ENCODE assay signal across 22 mouse cellular contexts in genomic region chr5:45491776-45492175, GRCm38 (mm10). TPM values are rescaled to one million over a fixed set of nuclear protein-coding genes. Genes with fewer than 3 reads are reported as not detected.
"Had no signal": no experiment of that assay in that cellular context is flagged by ENCODE, and none has a peak within 500 bp of the region (broad histone marks: within the 10 kb centered on the region; RNA-seq: fewer than 3 reads in every experiment).

No protein-coding gene starts in this region.

- H3K9me3 ChIP-seq: limb, embryonic 12.5 days; limb, embryonic 15.5 days; liver, embryonic 12.5 days; liver, embryonic 15.5 days; midbrain, embryonic 12.5 days had no signal

- H3K4me3 ChIP-seq: layer of hippocampus, adult 2 months; limb, embryonic 12.5 days; limb, embryonic 15.5 days; liver, embryonic 12.5 days; liver, embryonic 15.5 days; midbrain, embryonic 12.5 days had no signal

- H3K4me2 ChIP-seq: limb, embryonic 12.5 days; liver, embryonic 12.5 days had no signal

- ATAC-seq: liver, embryonic 12.5 days had no signal

- DNase-seq: kidney, adult 11 months; kidney, adult 9 months; layer of hippocampus, adult 9-11 months; lung, adult 2 months; lung, postnatal 14 days; lung, postnatal 4 days; thymus, postnatal 25 days had no signal

- H3K9ac ChIP-seq: limb, embryonic 12.5 days; limb, embryonic 15.5 days; liver, embryonic 12.5 days; liver, embryonic 15.5 days; midbrain, embryonic 12.5 days had no signal

- H3K27ac ChIP-seq: layer of hippocampus, adult 2 months; limb, embryonic 12.5 days; limb, embryonic 15.5 days; liver, embryonic 12.5 days; liver, embryonic 15.5 days; midbrain, embryonic 12.5 days had no signal

- H3K27me3 ChIP-seq: limb, embryonic 12.5 days; limb, embryonic 15.5 days; midbrain, embryonic 12.5 days had no signal

RNA-seq across cellular contexts. Expression of gene Clrn2, which starts 38.2 kb away (rescaled TPM):
- total RNA-seq: megakaryocyte progenitor cell, adult 5-6 weeks had no signal
- polyA plus RNA-seq: kidney, embryonic 16.5 days; large intestine, adult 2 months; limb, embryonic 15.5 days; liver, embryonic 12.5 days; liver, embryonic 15.5 days; lung, adult 2 months; lung, embryonic 16.5 days; midbrain, postnatal 0 days; neural tube, embryonic 11.5 days; neural tube, embryonic 14.5 days; stomach, embryonic 14.5 days; thymus, postnatal 0 days had no signal
